Mouse (Mus musculus) erythroblast, embryonic 14.5 days (primary cell): Measurements from ENCODE around the gene Nckap5. TPM values are rescaled to one million over a fixed set of nuclear protein-coding genes. Genes with fewer than 3 reads are reported as not detected.

ENCODE experiments used
- H3K27me3 ChIP-seq: 2 replicates; pipeline ENCODE4 v1.6.1; 2012; ENCODE audit warnings: inconsistent platforms; ENCODE audit not compliant: control insufficient read depth
- H3K36me3 ChIP-seq: 2 replicates; pipeline ENCODE4 v1.6.1; 2012; ENCODE audit warnings: mild to moderate bottlenecking, inconsistent platforms; ENCODE audit not compliant: control insufficient read depth
- H3K4me1 ChIP-seq: 2 replicates; pipeline ENCODE4 v1.6.1; 2012; ENCODE audit warnings: inconsistent platforms; ENCODE audit not compliant: control insufficient read depth
- H3K4me3 ChIP-seq: replicated peaks from 2 replicates; pipeline ENCODE3; 2012; ENCODE audit warnings: moderate library complexity, mild to moderate bottlenecking, inconsistent platforms
- H3K9me3 ChIP-seq: 2 replicates; pipeline ENCODE4 v1.6.1; 2012; ENCODE audit warnings: low read length, inconsistent platforms, mixed read lengths; ENCODE audit not compliant: control insufficient read depth
- GATA1 ChIP-seq: IDR thresholded peaks from 2 replicates; pipeline ENCODE4 v1.6.1; 2012; ENCODE audit warnings: low read length, inconsistent platforms, mixed read lengths
- TAL1 ChIP-seq: IDR thresholded peaks from 3 replicates; pipeline ENCODE4 v1.6.1; 2012; ENCODE audit warnings: low read length, inconsistent platforms, mixed read lengths
- polyA plus RNA-seq: library from polyadenylated mRNA; stranded (reverse); fragments of >175 nt; gene quantifications from 2 replicates; pipeline ENCODE4 v1.2.3, GENCODE M21; 2012

The Nckap5 gene
- polyA plus RNA-seq, 1 experiment: not detected

DNA sequence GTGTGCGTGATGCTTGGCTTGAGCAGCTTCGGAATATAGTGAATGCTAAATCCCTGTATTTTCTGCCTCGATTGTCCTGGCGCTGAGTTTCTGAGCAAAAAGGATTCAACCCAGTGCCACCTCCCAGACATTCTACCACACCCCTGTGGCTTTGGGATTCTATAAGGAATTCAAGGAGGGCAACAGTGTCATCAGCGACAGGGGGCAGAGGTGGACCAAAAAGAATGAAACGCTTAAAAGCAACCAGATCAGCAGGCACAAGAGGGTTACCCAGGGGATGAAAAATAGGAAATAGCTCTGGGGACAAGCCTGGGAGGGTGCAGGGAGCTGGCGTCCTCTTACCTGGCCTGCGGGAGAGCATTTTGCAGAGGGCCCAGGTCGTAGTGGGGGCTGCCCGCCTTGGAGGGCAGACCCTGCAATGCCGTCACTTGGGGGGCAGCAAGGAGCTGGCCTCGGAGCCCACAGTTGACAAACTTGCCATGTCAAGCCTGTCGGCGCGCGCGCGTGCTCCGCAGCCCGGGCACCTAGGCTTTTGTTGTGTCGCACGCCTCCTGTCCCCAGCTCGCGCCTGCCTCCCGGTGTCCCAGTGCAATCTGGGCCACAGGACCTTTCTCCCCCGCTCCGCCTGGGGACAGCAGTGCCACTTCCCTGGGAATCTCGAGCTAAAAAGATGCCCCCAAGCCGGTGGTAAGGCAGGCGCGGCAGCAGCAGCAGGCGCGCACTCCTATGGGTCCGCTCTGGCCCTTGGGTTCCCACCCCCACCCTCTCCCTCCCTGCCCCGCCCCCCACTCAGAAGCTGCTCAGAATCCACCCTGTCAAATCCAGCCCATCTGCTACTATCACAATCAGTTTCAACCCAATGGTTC lies 338.2 kb downstream of the Nckap5 start:
- no peaks in the 10 kb centered on the region for H3K36me3 ChIP-seq
- H3K4me1 ChIP-seq: no peaks in the 10 kb centered on the region
- peaks cover 4% of the 10 kb centered on the region for H3K27me3 ChIP-seq
- no peak for TF ChIP-seq GATA1
- TF ChIP-seq TAL1: no peak
- H3K9me3 ChIP-seq: no peaks in the 10 kb centered on the region
- no peak overlapping the region for H3K4me3 ChIP-seq

DNA sequence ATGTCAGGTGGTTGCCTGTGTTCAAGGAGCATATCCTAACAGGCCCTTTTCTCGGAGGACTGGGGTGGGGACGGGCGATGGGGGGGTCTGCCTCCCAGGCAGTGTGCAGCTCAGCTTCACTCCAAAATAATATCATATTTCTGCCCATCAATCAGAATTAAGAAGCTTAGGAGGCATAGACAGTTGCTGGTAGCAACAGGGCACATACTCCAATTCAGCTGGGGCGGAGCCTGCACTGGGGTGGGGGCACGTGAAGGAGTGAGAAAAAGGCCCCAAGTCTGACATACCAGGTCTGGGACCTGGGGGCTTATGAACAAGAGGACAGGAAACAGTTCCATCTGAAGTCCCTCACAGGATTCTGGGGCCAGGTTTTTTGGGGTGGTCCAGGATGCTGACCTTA lies 339.2 kb downstream of the Nckap5 start:
- peaks cover 4% of the 10 kb centered on the region for H3K27me3 ChIP-seq
- H3K4me1 ChIP-seq: no peaks in the 10 kb centered on the region
- no peak for TF ChIP-seq GATA1
- TF ChIP-seq TAL1: no peak
- H3K36me3 ChIP-seq: no peaks in the 10 kb centered on the region
- H3K9me3 ChIP-seq: no peaks in the 10 kb centered on the region
- H3K4me3 ChIP-seq: no peak overlapping the region

DNA sequence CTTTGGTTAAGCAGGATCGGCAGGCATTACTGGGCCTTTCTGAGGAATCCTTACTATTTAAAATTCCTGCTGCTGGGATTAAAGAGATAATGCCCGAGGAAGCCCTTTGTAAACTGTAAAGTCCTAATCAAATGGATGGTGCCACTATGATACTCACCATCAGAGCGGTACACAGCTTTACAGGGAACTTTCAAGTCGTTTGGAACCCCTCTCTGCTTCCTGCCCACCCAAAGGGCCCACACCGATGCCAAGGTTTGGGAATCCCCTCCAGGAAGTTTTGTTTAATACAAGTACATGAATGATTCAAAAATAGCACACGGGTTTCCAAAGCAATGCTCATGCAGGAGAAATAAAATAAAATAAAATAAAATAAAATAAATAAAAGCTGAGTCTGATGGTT lies 340.3 kb downstream of the Nckap5 start:
- Histone ChIP-seq H3K9me3 (no peaks in the 10 kb centered on the region), H3K4me1 (no peaks in the 10 kb centered on the region), H3K27me3 (peaks cover 4% of the 10 kb centered on the region), H3K36me3 (no peaks in the 10 kb centered on the region), H3K4me3 (no peak overlapping the region)
- TF ChIP-seq GATA1 (no peak), TAL1 (no peak)

DNA sequence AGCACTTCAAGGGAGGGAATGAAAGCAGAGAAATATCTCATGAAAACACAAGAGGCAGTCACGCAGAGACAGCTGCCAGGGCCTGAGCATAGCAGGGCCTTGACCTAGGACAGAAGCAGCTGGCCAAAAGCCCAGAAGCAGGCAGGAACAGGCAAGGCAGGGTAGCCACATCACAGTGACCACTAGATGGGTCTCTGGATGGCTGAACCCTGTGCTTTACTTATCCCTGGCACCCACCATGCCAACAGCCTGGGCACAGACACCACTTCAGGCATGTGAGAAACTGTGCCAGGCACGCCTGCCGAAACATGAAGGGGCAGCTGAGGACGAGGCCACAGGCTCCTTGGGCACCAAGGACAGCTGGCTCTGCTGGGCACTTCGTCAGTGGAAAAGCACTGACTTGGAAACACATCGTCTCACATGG lies 345.9 kb downstream of the Nckap5 start:
- Histone ChIP-seq H3K36me3 (no peaks in the 10 kb centered on the region), H3K9me3 (no peaks in the 10 kb centered on the region), H3K4me1 (no peaks in the 10 kb centered on the region), H3K27me3 (no peaks in the 10 kb centered on the region), H3K4me3 (no peak overlapping the region)
- no peak for TF ChIP-seq TAL1

DNA sequence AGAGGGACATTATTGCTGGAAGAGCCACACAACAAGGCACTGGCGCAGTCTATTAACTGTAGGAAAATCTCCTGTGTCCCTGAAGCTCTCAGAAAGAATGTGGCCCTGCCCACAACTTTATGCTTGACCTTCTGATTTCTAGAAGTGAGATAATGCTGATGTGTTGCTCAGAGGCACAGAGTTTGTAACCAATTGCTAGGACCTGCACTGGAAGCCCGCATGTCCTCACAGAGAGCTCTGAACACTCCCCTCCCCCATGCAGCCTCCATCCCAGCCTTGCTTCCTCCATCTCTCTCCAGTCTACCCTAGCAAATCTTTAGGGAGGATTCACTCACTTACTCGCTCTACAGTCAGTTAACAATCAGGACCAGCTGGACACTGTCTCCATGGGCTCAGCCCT lies 346.9 kb downstream of the Nckap5 start:
- Histone ChIP-seq H3K9me3 (no peaks in the 10 kb centered on the region), H3K4me3 (no peak overlapping the region), H3K4me1 (no peaks in the 10 kb centered on the region), H3K27me3 (no peaks in the 10 kb centered on the region), H3K36me3 (no peaks in the 10 kb centered on the region)
- TF ChIP-seq GATA1 (no peak), TAL1 (no peak)

DNA sequence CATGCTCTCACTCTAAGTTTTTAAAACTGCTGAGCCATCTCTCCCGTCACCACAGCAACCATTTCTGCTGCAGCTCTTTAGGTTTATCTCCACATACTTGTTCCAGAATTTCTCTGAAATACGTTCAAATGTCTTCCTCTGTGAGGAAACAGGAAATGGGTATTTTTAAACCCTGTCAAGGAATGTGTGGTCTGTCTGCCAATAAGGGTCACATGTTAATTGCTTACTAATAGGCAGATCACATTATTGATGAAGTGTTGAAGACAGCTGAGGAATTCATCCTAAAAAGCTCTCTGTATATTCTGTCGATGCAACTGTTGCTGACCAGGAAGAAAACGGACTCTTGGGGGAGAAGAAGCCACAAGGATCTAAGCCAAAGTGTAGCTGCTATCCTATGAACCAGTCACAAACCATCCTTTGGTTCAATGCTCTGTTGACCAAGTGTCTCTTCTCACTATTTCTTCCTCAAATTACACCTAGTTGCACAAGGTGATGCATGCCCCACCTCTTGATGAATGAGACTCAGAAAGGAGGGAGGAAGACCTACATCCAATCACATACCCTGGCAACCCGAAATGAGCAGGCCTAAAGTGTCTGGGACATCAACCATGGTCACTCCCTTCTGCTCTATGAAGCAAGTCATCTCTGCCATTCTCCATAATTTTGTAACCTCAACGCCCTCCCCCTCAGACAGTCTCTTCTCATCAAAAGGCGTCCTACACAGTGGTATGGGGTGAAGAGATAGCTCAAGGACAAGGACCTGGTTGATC lies 349.0 kb downstream of the Nckap5 start:
- TF ChIP-seq TAL1 (no peak), GATA1 (no peak)
- H3K4me1 ChIP-seq: no peaks in the 10 kb centered on the region
- no peak overlapping the region for H3K4me3 ChIP-seq
- H3K36me3 ChIP-seq: no peaks in the 10 kb centered on the region
- no peaks in the 10 kb centered on the region for H3K9me3 ChIP-seq
- no peaks in the 10 kb centered on the region for H3K27me3 ChIP-seq

DNA sequence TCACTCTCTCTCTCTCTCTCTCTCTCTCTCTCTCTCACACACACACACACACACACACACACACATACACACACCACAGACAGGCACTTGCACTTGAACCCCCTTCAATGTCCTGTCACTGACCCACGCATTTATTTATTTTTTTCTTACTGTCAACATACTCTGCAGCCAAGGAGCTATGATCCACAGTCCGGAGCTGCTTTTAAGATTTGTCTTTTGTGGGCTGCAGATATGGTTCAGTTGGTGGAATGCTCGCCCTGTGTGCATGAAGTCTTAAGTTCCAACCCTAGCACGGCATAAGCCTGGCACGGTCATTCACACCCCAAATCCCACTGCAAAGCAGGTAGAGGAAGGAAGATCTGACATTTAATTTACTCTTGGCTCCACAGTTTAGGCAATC lies 357.6 kb downstream of the Nckap5 start:
- Histone ChIP-seq H3K4me1 (no peaks in the 10 kb centered on the region), H3K4me3 (no peak overlapping the region), H3K9me3 (no peaks in the 10 kb centered on the region), H3K36me3 (no peaks in the 10 kb centered on the region), H3K27me3 (no peaks in the 10 kb centered on the region)
- TF ChIP-seq TAL1 (no peak), GATA1 (no peak)

DNA sequence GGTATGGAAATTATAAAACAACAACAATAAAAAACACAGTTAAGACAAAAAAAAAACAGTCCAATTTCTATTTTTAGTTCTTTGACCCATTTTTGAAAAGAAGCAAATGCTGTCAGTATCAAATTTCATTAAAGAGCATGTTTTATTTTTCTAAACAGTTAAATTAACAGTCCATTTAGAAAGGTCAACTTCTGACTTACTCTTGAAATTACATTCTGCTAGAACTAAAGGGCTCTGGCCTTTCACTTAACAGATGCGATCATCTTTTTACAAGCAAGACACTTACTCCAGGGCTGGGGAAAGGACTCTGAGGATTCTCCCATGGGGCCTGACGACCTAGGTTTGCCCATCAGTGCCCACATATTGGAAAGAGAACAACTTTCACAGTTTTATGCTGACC lies 359.2 kb downstream of the Nckap5 start:
- no peak for TF ChIP-seq TAL1
- TF ChIP-seq GATA1: no peak
- Histone ChIP-seq H3K4me1 (no peaks in the 10 kb centered on the region), H3K36me3 (no peaks in the 10 kb centered on the region), H3K4me3 (no peak overlapping the region), H3K27me3 (no peaks in the 10 kb centered on the region), H3K9me3 (no peaks in the 10 kb centered on the region)

DNA sequence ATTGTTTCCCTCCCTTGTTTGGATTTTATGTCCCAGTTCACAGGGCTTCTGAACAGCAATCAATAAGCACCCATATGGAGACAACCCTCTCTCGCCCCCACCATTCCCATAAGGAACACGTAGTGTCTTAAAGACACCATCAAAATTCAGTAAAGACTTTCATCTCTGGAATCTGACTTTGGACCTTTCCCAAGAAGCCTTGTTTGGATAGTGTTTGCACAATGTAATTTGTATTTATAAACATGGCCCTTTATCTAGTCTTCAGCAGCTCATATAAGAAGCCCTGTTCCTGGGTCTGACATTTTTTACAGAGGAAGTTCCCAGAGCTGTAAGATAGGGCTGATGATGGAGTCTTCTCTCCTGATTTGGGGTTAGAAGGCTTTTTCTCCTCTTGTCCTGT lies 359.7 kb downstream of the Nckap5 start:
- H3K4me3 ChIP-seq: no peak overlapping the region
- no peaks in the 10 kb centered on the region for H3K27me3 ChIP-seq
- no peaks in the 10 kb centered on the region for H3K36me3 ChIP-seq
- no peaks in the 10 kb centered on the region for H3K4me1 ChIP-seq
- H3K9me3 ChIP-seq: no peaks in the 10 kb centered on the region
- no peak for TF ChIP-seq TAL1
